Mouse (Mus musculus) stomach, postnatal 0 days (tissue): ENCODE data around the gene Lrrc17.

Source experiments
- CTCF ChIP-seq: IDR thresholded peaks from 2 replicates; pipeline ENCODE4 v1.5.1; 2016; ENCODE audit warnings: antibody characterized with exemption, low read depth, mild to moderate bottlenecking, moderate library complexity
- EP300 ChIP-seq: optimal IDR thresholded peaks from 2 replicates; pipeline ENCODE3; 2016; ENCODE audit warnings: antibody characterized with exemption

DNA sequence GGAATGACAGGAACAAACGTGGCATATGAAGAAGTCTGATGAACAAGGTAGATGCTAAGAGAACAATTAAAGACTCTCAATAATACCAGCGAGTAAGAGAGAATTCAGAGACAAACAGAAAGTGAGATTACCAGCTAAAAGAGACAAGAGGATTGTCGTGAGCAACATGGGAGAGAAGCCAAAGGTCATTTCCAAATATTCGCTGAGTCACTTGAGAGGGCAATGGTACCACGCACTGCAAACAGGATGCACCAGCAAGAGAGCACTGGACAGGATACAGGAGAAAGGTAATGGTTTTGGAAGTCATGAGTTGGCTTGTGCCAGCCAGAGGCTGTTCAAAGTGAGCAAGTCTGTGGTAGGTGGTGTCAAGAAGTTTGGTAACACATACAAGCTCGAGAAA, 62.6 kb downstream of the Lrrc17 start:
- TF ChIP-seq CTCF, result no peak
- no peak for TF ChIP-seq EP300
